Mouse (Mus musculus): ENCODE measurements around the gene BC004004. TPM values are rescaled to one million over a fixed set of nuclear protein-coding genes. Genes with fewer than 3 reads are reported as not detected.

The BC004004 gene
- polyA plus RNA-seq (2012; rRNA removed): 33.4 and 35.0 TPM in 2 replicates

DNA sequence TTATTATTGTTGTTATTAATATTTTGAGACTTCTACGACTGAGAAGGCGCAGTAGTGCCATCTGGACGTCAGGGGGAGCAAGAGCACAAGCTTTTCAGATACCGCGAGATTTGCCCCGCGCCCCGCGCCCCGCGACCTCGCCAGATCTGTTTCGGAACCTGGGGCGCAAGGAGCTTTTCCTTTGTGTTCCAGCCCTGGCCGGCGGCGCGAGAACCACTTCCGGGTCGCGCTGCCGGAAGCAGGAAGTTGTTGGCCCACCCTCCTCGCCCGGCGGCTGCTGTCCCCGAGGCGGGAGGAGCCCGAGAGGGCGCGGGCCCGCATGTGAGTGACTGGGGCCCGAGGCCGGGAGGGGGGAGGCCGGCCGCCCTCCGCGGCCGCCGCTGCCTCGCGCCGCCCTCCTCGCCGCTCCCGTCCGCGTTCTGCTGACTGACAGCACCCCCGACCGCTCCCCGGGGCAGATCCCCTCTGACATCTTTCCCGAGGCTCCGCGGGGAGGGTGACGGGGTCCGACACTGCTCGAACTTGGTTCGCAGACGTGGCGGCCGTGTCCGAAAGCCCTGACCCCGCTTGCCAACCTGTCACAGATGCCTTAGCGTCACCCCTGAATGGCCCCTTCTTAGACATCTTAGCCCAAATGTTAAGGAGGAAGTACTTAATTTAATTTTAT is at the start of gene BC004004:
TSS of gene BC004004 (plus strand) at position 107 of the 667 bp plus-strand sequence.

GRCm38 (mm10) chr17:29237772-29238420 is 30.7 kb upstream of the BC004004 start, which contains the start of gene Cpne5:
TSS of gene Cpne5 (minus strand) at chr17:29238167.

DNA sequence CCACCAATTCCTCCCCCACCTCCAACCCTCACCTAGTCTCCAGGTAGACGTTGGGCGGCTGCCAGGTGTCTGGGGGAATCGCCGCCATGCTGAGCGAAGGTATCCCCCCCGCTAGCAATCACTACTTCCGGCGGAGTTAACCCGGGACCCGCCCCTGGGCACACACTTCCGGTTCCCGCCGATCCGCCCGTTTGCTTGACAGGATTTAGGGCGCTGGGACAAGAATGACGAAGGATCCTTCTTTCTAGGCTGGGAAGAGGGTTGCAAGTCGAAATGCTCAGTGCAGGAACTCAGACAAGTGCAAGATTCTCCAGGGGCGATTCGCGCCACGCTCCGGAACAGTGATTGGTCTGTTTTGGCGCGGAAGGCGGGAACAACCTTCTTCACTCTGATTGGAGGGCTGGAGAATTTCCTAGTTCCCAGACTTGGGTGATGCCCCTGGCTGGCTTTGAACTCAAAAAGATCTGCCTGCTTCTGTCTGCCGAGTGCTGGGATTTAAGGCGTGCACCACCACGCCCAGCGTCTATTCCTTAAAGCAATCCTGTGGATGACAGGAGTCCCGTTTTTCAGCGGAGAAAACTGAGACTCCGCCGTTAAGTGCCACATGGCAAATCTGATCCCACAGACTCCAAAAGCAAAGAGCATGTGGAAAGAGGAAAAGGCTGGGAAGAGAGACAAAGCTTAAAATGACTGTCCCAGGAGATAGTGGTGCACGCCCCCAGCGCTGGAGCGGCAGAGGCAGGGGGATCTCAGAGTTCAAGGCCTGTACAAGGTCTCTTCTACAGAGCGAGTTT is 4.6 kb upstream of the BC004004 start, which contains the start of gene Ppil1:
TSS of gene Ppil1 (minus strand) at position 347 of the 794 bp plus-strand sequence.

GRCm38 (mm10) chr17:29317380-29317779 is 48.8 kb downstream of the BC004004 start, which contains the start of gene Pi16:
TSS of gene Pi16 (plus strand) at chr17:29317680.

GRCm38 (mm10) chr17:29347645-29348256 is 79.2 kb downstream of the BC004004 start, which contains the start of gene Mtch1:
TSS of gene Mtch1 (minus strand) at chr17:29347934.

GRCm38 (mm10) chr17:29360761-29361221 is 92.2 kb downstream of the BC004004 start, which contains the start of gene Fgd2:
TSS of gene Fgd2 (plus strand) at chr17:29360914.

Other genes starting within 250 kb of the BC004004 start
- gene Srsf3, start 236.2 kb upstream of the BC004004 start, polyA plus RNA-seq (2012; rRNA removed): 78.9 and 83.4 TPM in 2 replicates
- 137 and 142 TPM in 2 replicates for gene Cdkn1a, start 177.8 kb upstream of the BC004004 start, polyA plus RNA-seq (2012; rRNA removed)
- gene Rab44, start 154.6 kb upstream of the BC004004 start, polyA plus RNA-seq (2012; rRNA removed): 1.7 and 2.5 TPM in 2 replicates
- 4.4 and 5.1 TPM in 2 replicates for gene Cpne5, start 30.6 kb upstream of the BC004004 start, polyA plus RNA-seq (2012; rRNA removed)
- 14.7 and 16.0 TPM in 2 replicates for gene Ppil1, start 4.6 kb upstream of the BC004004 start, polyA plus RNA-seq (2012; rRNA removed)
- 20.8 and 25.7 TPM in 2 replicates for gene Pi16, start 48.9 kb downstream of the BC004004 start, polyA plus RNA-seq (2012; rRNA removed)
- gene Mtch1, start 79.1 kb downstream of the BC004004 start, polyA plus RNA-seq (2012; rRNA removed): 203 and 285 TPM in 2 replicates
- 5.7 and 8.9 TPM in 2 replicates for gene Fgd2, start 92.1 kb downstream of the BC004004 start, polyA plus RNA-seq (2012; rRNA removed)
- 18.1 and 45.7 TPM in 2 replicates for gene Pim1, start 222.0 kb downstream of the BC004004 start, polyA plus RNA-seq (2012; rRNA removed)